Mouse (Mus musculus): ENCODE measurements around the gene Rfx4.

Gene Rfx4

GRCm38 (mm10) chr10:84910194-84910593 lies 154.3 kb downstream of the Rfx4 start:
- no peak for DNase-seq (ENCODE audit: low spot score)

GRCm38 (mm10) chr10:84910758-84911384 lies 155.0 kb downstream of the Rfx4 start:
- peak; percentile 77 for DNase-seq (ENCODE audit: low spot score)

GRCm38 (mm10) chr10:84913148-84913547 lies 157.3 kb downstream of the Rfx4 start:
- no peak for DNase-seq (ENCODE audit: low spot score)

GRCm38 (mm10) chr10:84915476-84915875 lies 159.6 kb downstream of the Rfx4 start:
- DNase-seq (ENCODE audit: low spot score): no peak

- peak; percentile 99 for DNase-seq (ENCODE audit: low spot score)
Measured at GRCm38 (mm10) chr10:84916810-84917730, 161.2 kb downstream of the Rfx4 start, which contains the start of gene Ric8b. TSS of gene Ric8b (plus strand) at chr10:84917616.

- DNase-seq (ENCODE audit: low spot score): no peak
Measured at GRCm38 (mm10) chr10:84917731-84918095, 161.9 kb downstream of the Rfx4 start.

- no peak for DNase-seq (ENCODE audit: low spot score)
Measured at GRCm38 (mm10) chr10:84926336-84926735, 170.5 kb downstream of the Rfx4 start.

- no peak for DNase-seq (ENCODE audit: low spot score)
Measured at GRCm38 (mm10) chr10:84926885-84927284, 171.0 kb downstream of the Rfx4 start.

- no peak for DNase-seq (ENCODE audit: low spot score)
Measured at GRCm38 (mm10) chr10:84928465-84928864, 172.6 kb downstream of the Rfx4 start.

- DNase-seq (ENCODE audit: low spot score): no peak
Measured at GRCm38 (mm10) chr10:84935553-84936209, 179.8 kb downstream of the Rfx4 start.

- DNase-seq (ENCODE audit: low spot score): no peak
Measured at GRCm38 (mm10) chr10:84936832-84937515, 181.1 kb downstream of the Rfx4 start.

GRCm38 (mm10) chr10:84938094-84938820 lies 182.4 kb downstream of the Rfx4 start:
- no peak for DNase-seq (ENCODE audit: low spot score)

GRCm38 (mm10) chr10:84938886-84939285 lies 183.0 kb downstream of the Rfx4 start:
- DNase-seq (ENCODE audit: low spot score): no peak

GRCm38 (mm10) chr10:84940356-84940755 lies 184.5 kb downstream of the Rfx4 start:
- no peak for DNase-seq (ENCODE audit: low spot score)

GRCm38 (mm10) chr10:84945692-84946091 lies 189.8 kb downstream of the Rfx4 start:
- DNase-seq (ENCODE audit: low spot score): no peak

- DNase-seq (ENCODE audit: low spot score): no peak
Measured at GRCm38 (mm10) chr10:84948970-84949683, 193.3 kb downstream of the Rfx4 start.

- no peak for DNase-seq (ENCODE audit: low spot score)
Measured at GRCm38 (mm10) chr10:84949684-84950010, 193.8 kb downstream of the Rfx4 start.

- no peak for DNase-seq (ENCODE audit: low spot score)
Measured at GRCm38 (mm10) chr10:84950384-84950783, 194.5 kb downstream of the Rfx4 start.

GRCm38 (mm10) chr10:84954236-84954635 lies 198.4 kb downstream of the Rfx4 start:
- no peak for DNase-seq (ENCODE audit: low spot score)

Data from embryo, embryonic 10.5 days (tissue).